Mouse (Mus musculus): ENCODE measurements around the gene Psma7. TPM values are rescaled to one million over a fixed set of nuclear protein-coding genes. Genes with fewer than 3 reads are reported as not detected.
A peak's percentile ranks its signal among the peaks of the same experiment; 100 is the strongest.

The Psma7 gene
- polyA plus RNA-seq, 1 experiment from 2014 or later: 513 TPM

DNA sequence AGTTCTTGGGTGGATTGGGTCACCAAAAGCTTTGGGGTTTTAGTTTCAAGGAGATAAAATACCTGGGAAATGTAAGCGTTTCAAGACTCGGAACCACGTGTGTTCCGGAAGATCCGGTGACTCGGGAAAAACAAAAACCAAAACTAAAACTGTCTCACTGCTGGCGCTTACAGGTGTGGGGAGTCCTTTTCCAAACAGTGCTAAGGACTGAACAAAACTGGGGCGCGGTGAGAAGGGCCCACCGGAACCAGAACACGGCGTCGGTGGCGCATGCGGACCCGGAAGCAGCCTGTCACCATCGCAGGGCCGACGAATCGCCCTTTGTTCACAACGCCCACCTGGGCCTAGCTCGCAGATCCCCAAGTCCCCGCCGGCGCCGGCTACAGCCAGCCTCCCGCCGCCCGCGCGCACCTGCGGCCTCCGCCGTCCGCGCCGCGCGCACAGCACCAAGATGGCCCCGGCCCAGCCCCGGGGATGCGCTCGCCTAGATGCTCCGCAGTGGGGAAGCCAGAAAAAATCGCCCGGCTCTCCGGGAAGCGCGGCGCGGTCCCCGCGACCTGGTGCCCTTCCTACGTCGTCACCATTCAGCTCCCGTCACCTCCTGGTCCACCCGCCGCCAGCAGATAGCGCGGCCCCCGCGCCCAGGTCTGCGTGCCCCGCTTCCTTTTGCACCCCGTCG lies 517 bp downstream of the Psma7 start:
- peaks cover 22% of the 10 kb centered on the region for H3K36me3 ChIP-seq
- ATAC-seq (ENCODE audit: borderline replicate concordance, extremely low read depth, low FRiP score, low TSS enrichment): peak; percentile 32; the same call in 1 of the 2 replicates
- H3K27ac ChIP-seq: peak overlapping the region; percentile 82
- H3K27me3 ChIP-seq: no peaks in the 10 kb centered on the region
- peak overlapping the region; percentile 88 for H3K4me3 ChIP-seq
- peak overlapping the region; percentile 86 for H3K4me2 ChIP-seq
- H3K4me1 ChIP-seq: peaks cover 28% of the 10 kb centered on the region
- H3K9ac ChIP-seq: peak overlapping the region; percentile 82
- no peaks in the 10 kb centered on the region for H3K9me3 ChIP-seq
- under 1% methylated on average over 66 of the region's 66 CpGs for WGBS

DNA sequence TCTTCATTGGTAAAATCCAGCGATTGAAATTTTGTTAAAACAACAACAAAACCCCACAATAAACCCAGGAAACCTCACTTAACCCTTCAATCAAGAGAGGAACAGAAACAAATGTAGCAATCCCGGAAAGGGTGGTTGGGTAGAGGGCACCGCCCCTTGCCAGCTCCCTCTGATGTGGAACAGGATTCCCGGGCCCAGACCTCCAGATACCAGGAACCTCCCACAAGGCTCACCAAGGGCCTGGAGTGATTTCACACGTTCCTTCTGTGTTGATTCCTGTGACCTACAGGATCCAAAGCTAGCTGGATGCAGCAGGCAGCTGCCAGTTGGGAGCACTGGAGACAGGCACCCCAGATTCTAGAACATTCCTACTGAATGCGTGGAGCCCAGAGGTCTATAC lies 1.8 kb downstream of the Psma7 start:
- H3K27me3 ChIP-seq: no peaks in the 10 kb centered on the region
- no peak for ATAC-seq (ENCODE audit: borderline replicate concordance, extremely low read depth, low FRiP score, low TSS enrichment)
- H3K4me2 ChIP-seq: peak overlapping the region; percentile 86
- WGBS: 44% methylated on average over 6 of the region's 6 CpGs
- no peaks in the 10 kb centered on the region for H3K9me3 ChIP-seq
- peak overlapping the region; percentile 88; the same call in 1 of the 2 replicates for H3K4me3 ChIP-seq
- no peak overlapping the region for H3K27ac ChIP-seq
- peaks cover 36% of the 10 kb centered on the region for H3K36me3 ChIP-seq
- H3K4me1 ChIP-seq: peaks cover 28% of the 10 kb centered on the region
- H3K9ac ChIP-seq: 0 out of 2 replicates have a peak overlapping the region, but pooled peaks have one; percentile 4

- no peak overlapping the region for H3K4me2 ChIP-seq
- no peak overlapping the region for H3K27ac ChIP-seq
- no peaks in the 10 kb centered on the region for H3K9me3 ChIP-seq
- ATAC-seq (ENCODE audit: borderline replicate concordance, extremely low read depth, low FRiP score, low TSS enrichment): no peak
- no peak overlapping the region for H3K4me3 ChIP-seq
- 59% methylated on average over 5 of the region's 5 CpGs for WGBS
- H3K9ac ChIP-seq: no peak overlapping the region
- H3K27me3 ChIP-seq: no peaks in the 10 kb centered on the region
- peaks cover 87% of the 10 kb centered on the region for H3K36me3 ChIP-seq
- no peaks in the 10 kb centered on the region for H3K4me1 ChIP-seq
Measured at GRCm38 (mm10) chr2:180034753-180035152, 7.5 kb downstream of the Psma7 start.

DNA sequence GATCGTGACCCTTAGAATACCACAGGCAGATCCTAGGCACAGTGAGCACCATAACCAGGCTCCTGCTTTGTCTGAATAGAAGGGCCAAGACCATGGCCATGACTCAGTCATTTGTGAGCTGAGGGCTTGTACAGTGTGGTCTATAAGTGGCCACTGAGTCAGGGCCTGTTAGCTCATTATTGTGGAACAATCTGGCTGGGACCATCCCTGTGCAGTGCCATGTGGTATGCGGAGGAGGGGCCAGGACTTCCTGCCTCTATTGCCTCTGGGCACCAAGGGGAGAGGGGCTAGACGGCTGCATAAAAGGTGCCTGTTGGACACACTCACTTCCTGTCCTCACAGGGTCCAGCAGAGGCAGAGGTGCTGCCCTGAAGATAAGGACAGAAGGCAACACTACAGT lies 8.3 kb downstream of the Psma7 start:
- no peak for ATAC-seq (ENCODE audit: borderline replicate concordance, extremely low read depth, low FRiP score, low TSS enrichment)
- Histone ChIP-seq H3K27ac (no peak overlapping the region), H3K4me1 (no peaks in the 10 kb centered on the region), H3K9ac (no peak overlapping the region), H3K4me3 (no peak overlapping the region), H3K27me3 (no peaks in the 10 kb centered on the region), H3K9me3 (no peaks in the 10 kb centered on the region), H3K36me3 (peaks cover 93% of the 10 kb centered on the region), H3K4me2 (no peak overlapping the region)
- WGBS: 58% methylated on average over 3 of the region's 3 CpGs

GRCm38 (mm10) chr2:180032925-180033324 lies 9.3 kb downstream of the Psma7 start:
- WGBS: 72% methylated on average over 3 of the region's 3 CpGs
- Histone ChIP-seq H3K4me3 (no peak overlapping the region), H3K4me2 (no peak overlapping the region), H3K4me1 (peaks cover 4% of the 10 kb centered on the region; the same call in 1 of the 2 replicates), H3K9me3 (no peaks in the 10 kb centered on the region), H3K27ac (no peak overlapping the region), H3K27me3 (no peaks in the 10 kb centered on the region), H3K36me3 (peaks cover 92% of the 10 kb centered on the region), H3K9ac (no peak overlapping the region)
- ATAC-seq (ENCODE audit: borderline replicate concordance, extremely low read depth, low FRiP score, low TSS enrichment): no peak

DNA sequence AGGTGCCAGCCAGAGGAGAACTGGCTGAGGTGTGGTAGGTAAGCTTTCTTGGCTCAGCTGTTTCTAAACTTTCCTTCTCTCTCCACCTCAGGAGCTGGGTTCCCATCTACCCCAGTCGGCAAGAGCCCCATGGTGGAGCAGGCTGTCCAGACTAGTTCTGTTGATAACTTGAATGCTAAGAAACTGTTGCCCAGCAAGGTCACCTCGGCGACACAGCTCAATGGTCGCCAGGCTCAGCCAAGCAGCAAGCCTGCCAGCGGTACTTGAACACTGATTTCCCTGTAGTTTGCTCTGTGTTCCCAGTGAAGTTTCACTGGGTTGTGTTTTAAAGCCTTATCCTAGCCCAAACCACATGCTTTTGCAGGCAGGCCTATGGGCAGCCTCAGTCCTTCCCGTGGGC lies 11.0 kb downstream of the Psma7 start:
- H3K4me3 ChIP-seq: no peak overlapping the region
- H3K27ac ChIP-seq: no peak overlapping the region
- H3K4me1 ChIP-seq: peaks cover 20% of the 10 kb centered on the region
- H3K27me3 ChIP-seq: no peaks in the 10 kb centered on the region
- ATAC-seq (ENCODE audit: borderline replicate concordance, extremely low read depth, low FRiP score, low TSS enrichment): no peak
- no peak overlapping the region for H3K9ac ChIP-seq
- WGBS: 89% methylated on average over 6 of the region's 6 CpGs
- no peak overlapping the region for H3K4me2 ChIP-seq
- peaks cover 81% of the 10 kb centered on the region for H3K36me3 ChIP-seq
- no peaks in the 10 kb centered on the region for H3K9me3 ChIP-seq

DNA sequence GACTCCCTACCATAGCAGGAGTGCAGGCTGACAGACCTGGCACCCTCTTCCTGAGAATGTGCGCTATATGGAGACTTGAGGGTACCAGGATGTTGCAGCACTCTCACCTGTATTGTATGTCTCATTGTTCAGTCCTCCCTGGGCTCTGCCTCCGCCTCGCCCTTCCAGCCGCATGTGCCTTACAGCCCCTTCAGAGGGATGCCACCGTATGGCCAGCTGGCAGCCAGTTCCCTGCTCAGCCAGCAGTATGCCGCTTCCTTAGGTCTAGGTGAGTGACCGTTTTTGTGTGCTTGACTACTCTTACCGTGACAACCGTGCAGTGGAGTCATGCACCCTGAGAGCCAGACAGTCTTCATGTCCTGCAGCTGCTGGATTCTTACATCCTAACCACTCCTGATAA lies 14.5 kb downstream of the Psma7 start:
- peak overlapping the region; percentile 71; the same call in 1 of the 2 replicates for H3K4me2 ChIP-seq
- no peak overlapping the region for H3K4me3 ChIP-seq
- H3K27me3 ChIP-seq: peaks cover 10% of the 10 kb centered on the region
- H3K36me3 ChIP-seq: peaks cover 47% of the 10 kb centered on the region
- H3K27ac ChIP-seq: no peak overlapping the region
- no peaks in the 10 kb centered on the region for H3K9me3 ChIP-seq
- WGBS: 72% methylated on average over 9 of the region's 9 CpGs
- H3K9ac ChIP-seq: peak overlapping the region; percentile 86; the same call in 1 of the 2 replicates
- no peak for ATAC-seq (ENCODE audit: borderline replicate concordance, extremely low read depth, low FRiP score, low TSS enrichment)
- H3K4me1 ChIP-seq: peaks cover 29% of the 10 kb centered on the region

DNA sequence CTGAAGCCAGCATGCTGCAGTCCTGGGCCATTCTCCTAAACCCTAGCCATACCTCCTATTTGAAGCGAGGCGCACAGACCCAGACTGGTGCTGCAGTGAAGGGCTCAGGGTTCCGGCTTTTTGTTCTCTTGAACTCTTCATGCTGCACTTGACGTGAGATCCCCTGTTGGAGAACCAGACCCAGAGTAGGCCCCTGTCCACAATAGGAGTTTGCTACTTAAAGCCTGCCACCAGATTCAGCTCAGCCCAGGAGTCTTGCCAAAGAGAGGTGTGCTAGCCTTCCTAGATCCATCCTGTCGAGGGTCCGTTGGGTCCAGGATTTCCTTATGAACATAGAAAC lies 16.4 kb downstream of the Psma7 start:
- Histone ChIP-seq H3K27me3 (peaks cover 24% of the 10 kb centered on the region), H3K4me1 (peaks cover 29% of the 10 kb centered on the region), H3K4me3 (peak overlapping the region; percentile 85), H3K36me3 (peaks cover 29% of the 10 kb centered on the region), H3K4me2 (peak overlapping the region; percentile 71), H3K9ac (peak overlapping the region; percentile 86), H3K27ac (0 out of 2 replicates have a peak overlapping the region, but pooled peaks have one; percentile 95), H3K9me3 (no peaks in the 10 kb centered on the region)
- ATAC-seq (ENCODE audit: borderline replicate concordance, extremely low read depth, low FRiP score, low TSS enrichment): no peak
- WGBS: 3% methylated on average over 6 of the region's 6 CpGs

DNA sequence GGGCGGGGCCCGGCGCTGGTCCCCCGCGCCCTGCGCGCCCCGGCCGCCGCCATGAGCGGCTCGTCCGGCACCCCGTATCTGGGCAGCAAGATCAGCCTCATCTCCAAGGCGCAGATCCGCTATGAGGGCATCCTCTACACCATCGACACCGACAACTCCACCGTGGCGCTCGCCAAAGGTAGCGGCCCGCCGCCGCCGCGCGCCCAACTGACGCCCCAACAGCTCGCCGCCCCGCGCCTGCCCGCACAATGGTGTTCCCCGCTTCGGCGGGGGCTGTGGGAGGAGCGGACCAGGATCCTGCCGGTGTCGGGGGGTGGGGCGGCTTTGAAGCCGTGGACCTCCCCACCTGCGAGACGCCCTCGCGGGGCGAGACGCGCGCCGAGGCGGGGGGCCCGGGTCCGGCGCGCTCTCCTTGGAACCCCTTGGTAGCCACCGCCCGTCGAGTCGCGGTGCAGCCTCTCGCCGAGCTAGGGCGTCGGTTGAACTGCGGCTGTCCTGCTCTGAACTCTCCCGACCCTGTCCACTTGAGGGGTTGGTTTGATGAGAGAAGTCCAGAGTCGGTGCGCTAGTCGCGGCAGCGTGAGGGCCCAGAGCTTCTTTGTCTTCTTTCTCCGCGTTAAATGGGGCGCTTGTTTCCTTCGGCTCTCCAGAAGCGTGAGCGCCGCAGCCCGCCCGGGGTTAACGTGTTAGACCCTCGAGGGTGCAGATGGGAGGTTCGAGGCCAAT lies 16.9 kb downstream of the Psma7 start:
- Histone ChIP-seq H3K36me3 (peaks cover 24% of the 10 kb centered on the region), H3K9me3 (no peaks in the 10 kb centered on the region), H3K9ac (peak overlapping the region; percentile 86), H3K4me3 (peak overlapping the region; percentile 85), H3K4me2 (peak overlapping the region; percentile 71), H3K27me3 (peaks cover 24% of the 10 kb centered on the region), H3K27ac (peak overlapping the region; percentile 95), H3K4me1 (peaks cover 29% of the 10 kb centered on the region)
- WGBS: under 1% methylated on average over 82 of the region's 84 CpGs
- peak; percentile 8 for ATAC-seq (ENCODE audit: borderline replicate concordance, extremely low read depth, low FRiP score, low TSS enrichment)

DNA sequence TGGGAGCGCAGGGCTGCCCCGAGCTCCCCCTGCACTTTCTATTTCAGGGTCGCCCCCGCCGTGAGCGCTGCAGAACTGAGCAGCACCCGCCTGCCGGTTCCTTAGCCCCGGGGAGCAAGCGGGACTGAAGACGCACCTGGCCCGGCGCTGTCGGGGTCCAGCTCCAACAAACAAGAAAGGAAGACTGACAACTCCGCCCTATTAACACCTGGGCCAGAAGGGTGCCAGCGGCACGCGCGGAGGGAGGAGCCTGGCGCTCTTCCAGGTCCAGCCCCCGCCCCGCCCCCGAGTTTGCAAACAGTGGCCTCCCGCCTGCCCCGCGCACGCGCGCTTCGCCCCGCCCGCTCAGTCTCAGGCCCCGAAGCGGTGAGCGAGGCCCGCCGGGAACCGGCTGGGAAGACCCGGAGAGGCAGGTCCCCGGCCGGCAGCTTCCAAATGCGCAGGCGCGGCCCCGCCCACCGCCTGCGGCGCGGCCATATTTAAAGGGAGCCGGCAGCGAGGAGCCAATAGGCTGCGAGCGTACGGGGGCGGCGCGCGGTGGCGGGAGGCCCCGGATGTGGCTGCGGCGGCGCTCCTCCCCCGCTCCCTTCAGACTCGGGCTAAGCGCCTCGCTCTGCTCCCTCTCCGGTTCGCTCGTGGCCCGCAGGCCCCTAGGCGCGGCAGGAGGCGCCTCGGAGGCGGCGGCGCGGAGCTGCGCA lies 17.7 kb downstream of the Psma7 start, which contains the start of gene Lsm14b:
Lsm14b (plus strand) TSS at position 587 of the 698 bp plus-strand sequence.
- Histone ChIP-seq H3K9me3 (no peaks in the 10 kb centered on the region), H3K27ac (peak within 1 kb of the TSS; percentile 95), H3K9ac (peak within 1 kb of the TSS; percentile 86), H3K4me1 (peaks cover 29% of the 10 kb centered on the region), H3K4me3 (peak within 1 kb of the TSS; percentile 85), H3K27me3 (peaks cover 24% of the 10 kb centered on the region), H3K36me3 (peaks cover 20% of the 10 kb centered on the region), H3K4me2 (peak within 1 kb of the TSS; percentile 90)
- WGBS: under 1% methylated on average over 67 of the region's 80 CpGs
- ATAC-seq (ENCODE audit: borderline replicate concordance, extremely low read depth, low FRiP score, low TSS enrichment): peak; percentile 97

DNA sequence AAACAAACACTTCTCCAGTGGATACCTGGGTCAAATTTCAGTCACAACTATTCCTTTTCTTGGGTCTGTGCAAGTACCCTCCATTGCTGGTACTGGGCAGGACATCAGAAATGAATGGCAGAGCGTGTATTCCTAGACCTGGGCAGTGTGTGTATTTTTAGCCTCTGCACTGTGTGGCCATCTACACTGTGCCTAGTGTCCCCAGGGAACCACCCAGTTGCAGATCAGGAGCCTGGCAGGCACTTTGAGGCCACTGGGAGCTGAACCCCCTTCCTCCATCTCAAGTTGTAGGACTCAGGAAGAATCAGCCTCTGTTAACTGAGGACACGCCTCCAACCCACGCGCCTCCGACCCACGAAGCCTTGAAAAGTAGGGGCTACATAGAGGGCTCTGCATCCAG lies 19.5 kb downstream of the Psma7 start:
- Histone ChIP-seq H3K27ac (no peak overlapping the region), H3K27me3 (peaks cover 24% of the 10 kb centered on the region), H3K9me3 (no peaks in the 10 kb centered on the region), H3K9ac (no peak overlapping the region), H3K4me2 (no peak overlapping the region), H3K4me3 (no peak overlapping the region), H3K36me3 (peaks cover 3% of the 10 kb centered on the region; the same call in 1 of the 2 replicates), H3K4me1 (peaks cover 28% of the 10 kb centered on the region)
- no peak for ATAC-seq (ENCODE audit: borderline replicate concordance, extremely low read depth, low FRiP score, low TSS enrichment)
- 47% methylated on average over 6 of the region's 6 CpGs for WGBS

Measured in lung, embryonic 15.5 days (tissue).